Mouse (Mus musculus) liver, postnatal 0 days (tissue): ENCODE results near the gene Usp1.

Source experiments
- CTCF ChIP-seq: sonication (generic); IDR thresholded peaks from 2 replicates; pipeline ENCODE4 v1.5.1; 2016; ENCODE audit warnings: antibody characterized with exemption, low read depth
- EP300 ChIP-seq: IDR thresholded peaks from 2 replicates; pipeline ENCODE4 v1.6.1; 2016; ENCODE audit warnings: antibody characterized with exemption, low read depth, mild to moderate bottlenecking

- TF ChIP-seq CTCF = no peak
- peak; percentile 46 for TF ChIP-seq EP300
Observed at GRCm38 (mm10) chr4:98922643-98923567, 705 bp upstream of the Usp1 start.
